Mouse (Mus musculus): Measurements from ENCODE around the gene Sall2.
"Not testable (repeated sequence)": the region's sequence is repeated elsewhere in the genome, so short reads cannot be mapped to it uniquely, and the experiment has no call there.

GRCm38 (mm10) chr14:52310343-52310742 is 18.2 kb downstream of the Sall2 start:
- TF ChIP-seq ZNF384 (IDR thresholded peaks at IDR 0.05; ENCODE audit: low read depth, low read length); POLR2AphosphoS5 (IDR thresholded peaks at IDR 0.05; ENCODE audit: borderline replicate concordance, low read depth, low read length); TCF12 (IDR thresholded peaks at IDR 0.05; ENCODE audit: low read depth, low read length); GATA1 (IDR thresholded peaks at IDR 0.05; ENCODE audit: low read depth, low read length); ZC3H11A (IDR thresholded peaks at IDR 0.05; ENCODE audit: low read depth, low read length); POLR2A (IDR thresholded peaks at IDR 0.05; ENCODE audit: control insufficient read depth in 1 of 2, insufficient read depth in 1 of 2, low read depth in 1 of 2, low read length in 2 of 2, poor library complexity in 1 of 2); E2F4 (IDR thresholded peaks at IDR 0.05; ENCODE audit: borderline replicate concordance, low read depth, low read length); CHD1 (IDR thresholded peaks at IDR 0.05; ENCODE audit: low read depth, low read length); EP300 (IDR thresholded peaks at IDR 0.05; ENCODE audit: low read depth in 1 of 2, low read length in 2 of 2); MAX (IDR thresholded peaks at IDR 0.05; ENCODE audit: low read length); USF1 (IDR thresholded peaks at IDR 0.05; ENCODE audit: low read depth, low read length); ZKSCAN1 (IDR thresholded peaks at IDR 0.05; ENCODE audit: low read depth, low read length): not testable (repeated sequence)
- TF ChIP-seq CTCF (IDR thresholded peaks at IDR 0.05 in 2 of 3, conservative IDR thresholded peaks at IDR 0.05 in 1 of 3; ENCODE audit: control insufficient read depth in 1 of 3, insufficient read depth in 1 of 3, low read depth in 2 of 3, low read length in 3 of 3, poor library complexity in 1 of 3, severe bottlenecking in 1 of 3), result peak; percentile 23 to 40 (median 26); a peak in 5 of 6 replicates

Measured in MEL (cell line).